Mouse (Mus musculus): ENCODE data around the gene 1500009L16Rik.

DNA sequence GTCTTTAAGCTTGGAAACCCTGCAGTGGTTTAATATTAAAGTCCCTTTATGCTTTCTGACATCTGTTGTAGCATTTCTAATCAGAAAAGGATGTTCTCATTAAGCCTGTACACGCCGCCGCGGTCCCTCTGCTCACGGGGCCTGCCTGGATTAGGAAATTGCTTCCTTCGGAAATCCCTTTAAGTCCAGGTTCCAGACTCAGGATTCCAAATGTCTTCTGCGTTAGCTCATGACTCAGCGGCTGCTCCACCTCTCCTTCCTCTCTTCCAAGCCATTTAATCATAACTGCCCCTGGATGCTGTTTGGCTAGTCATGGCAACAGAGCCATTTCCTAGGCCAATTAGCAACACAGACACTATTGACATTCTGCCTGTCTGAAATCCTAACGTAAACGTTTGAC, 10.9 kb upstream of the 1500009L16Rik start:
- TF ChIP-seq CTCF (IDR thresholded peaks at IDR 0.05; ENCODE audit: extremely low read depth, insufficient read depth, low read length): no peak
- TF ChIP-seq POLR2A (IDR thresholded peaks at IDR 0.05; ENCODE audit: extremely low read depth, insufficient read depth, low read length): no peak

Measured in cortical plate, adult 2 months (tissue).